Mouse (Mus musculus): ENCODE measurements at regions not wholly inside any gene's neighbourhood (a gene's known extent, or its start where the extent isn't known, plus 50 kb on each side); places are given as distances from the start of the nearest gene placed in this dataset.

- 82% methylated on average over 12 of the region's 12 CpGs for WGBS
- no peak overlapping the region for H3K4me2 ChIP-seq (ENCODE audit: low read depth, low read length)
These were observed 78.2 kb upstream of the Phyhipl start for GRCm38 (mm10) chr10:70733956-70734355.

GRCm38 (mm10) chr10:70733478-70733877, 77.7 kb upstream of the Phyhipl start:
- H3K4me3 ChIP-seq (replicated peaks; ENCODE audit: low read length) = no peak overlapping the region
- WGBS = 78% methylated on average over 7 of the region's 7 CpGs
- H3K9me3 ChIP-seq (replicated peaks; ENCODE audit: control insufficient read depth, low read length) = no peaks in the 10 kb centered on the region
- no peak overlapping the region for H3K4me2 ChIP-seq (ENCODE audit: low read depth, low read length)
- ATAC-seq (ENCODE audit: insufficient read depth, low FRiP score) = no peak
- H3K4me1 ChIP-seq (ENCODE audit: control insufficient read depth, insufficient read depth, low read length) = no peaks in the 10 kb centered on the region
- no peak overlapping the region for H3K27ac ChIP-seq (ENCODE audit: low read length)
- no peak overlapping the region for H3K9ac ChIP-seq (ENCODE audit: low read length)
- no peaks in the 10 kb centered on the region for H3K27me3 ChIP-seq (ENCODE audit: control insufficient read depth, insufficient read depth, low read length)
- no peaks in the 10 kb centered on the region for H3K36me3 ChIP-seq (ENCODE audit: control insufficient read depth, insufficient read depth, low read length)

More at GRCm38 (mm10) chr10:70733956-70734355, 78.2 kb upstream of the Phyhipl start:
- Histone ChIP-seq H3K27me3 (ENCODE audit: control insufficient read depth, insufficient read depth, low read length) (no peaks in the 10 kb centered on the region), H3K4me3 (replicated peaks; ENCODE audit: low read length) (no peak overlapping the region), H3K4me1 (ENCODE audit: control insufficient read depth, insufficient read depth, low read length) (no peaks in the 10 kb centered on the region), H3K9ac (ENCODE audit: low read length) (no peak overlapping the region), H3K9me3 (replicated peaks; ENCODE audit: control insufficient read depth, low read length) (no peaks in the 10 kb centered on the region), H3K36me3 (ENCODE audit: control insufficient read depth, insufficient read depth, low read length) (no peaks in the 10 kb centered on the region), H3K27ac (ENCODE audit: low read length) (no peak overlapping the region)
- no peak for ATAC-seq (ENCODE audit: insufficient read depth, low FRiP score)

GRCm38 (mm10) chr10:70725091-70725490, 69.3 kb upstream of the Phyhipl start:
- WGBS = 84% methylated on average over 3 of the region's 3 CpGs
- ATAC-seq (ENCODE audit: insufficient read depth, low FRiP score) = no peak
- no peaks in the 10 kb centered on the region for H3K4me1 ChIP-seq (ENCODE audit: control insufficient read depth, insufficient read depth, low read length)

GRCm38 (mm10) chr10:70722783-70723182, 67.0 kb upstream of the Phyhipl start:
- H3K9me3 ChIP-seq (replicated peaks; ENCODE audit: control insufficient read depth, low read length) = no peaks in the 10 kb centered on the region
- H3K27me3 ChIP-seq (ENCODE audit: control insufficient read depth, insufficient read depth, low read length) = no peaks in the 10 kb centered on the region
- WGBS = 78% methylated on average over 2 of the region's 2 CpGs
- no peak overlapping the region for H3K9ac ChIP-seq (ENCODE audit: low read length)
- H3K4me1 ChIP-seq (ENCODE audit: control insufficient read depth, insufficient read depth, low read length) = no peaks in the 10 kb centered on the region
- H3K36me3 ChIP-seq (ENCODE audit: control insufficient read depth, insufficient read depth, low read length) = no peaks in the 10 kb centered on the region
- no peak overlapping the region for H3K4me2 ChIP-seq (ENCODE audit: low read depth, low read length)
- H3K4me3 ChIP-seq (replicated peaks; ENCODE audit: low read length) = no peak overlapping the region
- no peak overlapping the region for H3K27ac ChIP-seq (ENCODE audit: low read length)
- ATAC-seq (ENCODE audit: insufficient read depth, low FRiP score) = no peak

More at GRCm38 (mm10) chr10:70725091-70725490, 69.3 kb upstream of the Phyhipl start:
- H3K27me3 ChIP-seq (ENCODE audit: control insufficient read depth, insufficient read depth, low read length) = no peaks in the 10 kb centered on the region
- no peaks in the 10 kb centered on the region for H3K36me3 ChIP-seq (ENCODE audit: control insufficient read depth, insufficient read depth, low read length)
- H3K27ac ChIP-seq (ENCODE audit: low read length) = no peak overlapping the region
- no peak overlapping the region for H3K4me2 ChIP-seq (ENCODE audit: low read depth, low read length)
- no peak overlapping the region for H3K4me3 ChIP-seq (replicated peaks; ENCODE audit: low read length)
- H3K9me3 ChIP-seq (replicated peaks; ENCODE audit: control insufficient read depth, low read length) = no peaks in the 10 kb centered on the region
- H3K9ac ChIP-seq (ENCODE audit: low read length) = no peak overlapping the region

GRCm38 (mm10) chr10:70722381-70722780, 66.6 kb upstream of the Phyhipl start:
- no peak overlapping the region for H3K9ac ChIP-seq (ENCODE audit: low read length)
- no peak overlapping the region for H3K27ac ChIP-seq (ENCODE audit: low read length)
- no peak for ATAC-seq (ENCODE audit: insufficient read depth, low FRiP score)
- no peaks in the 10 kb centered on the region for H3K4me1 ChIP-seq (ENCODE audit: control insufficient read depth, insufficient read depth, low read length)
- no peak overlapping the region for H3K4me3 ChIP-seq (replicated peaks; ENCODE audit: low read length)
- no peaks in the 10 kb centered on the region for H3K36me3 ChIP-seq (ENCODE audit: control insufficient read depth, insufficient read depth, low read length)
- WGBS = 75% methylated on average over 5 of the region's 5 CpGs
- H3K27me3 ChIP-seq (ENCODE audit: control insufficient read depth, insufficient read depth, low read length) = no peaks in the 10 kb centered on the region
- H3K9me3 ChIP-seq (replicated peaks; ENCODE audit: control insufficient read depth, low read length) = no peaks in the 10 kb centered on the region
- no peak overlapping the region for H3K4me2 ChIP-seq (ENCODE audit: low read depth, low read length)

GRCm38 (mm10) chr10:70717464-70717863, 61.7 kb upstream of the Phyhipl start:
- no peak for ATAC-seq (ENCODE audit: insufficient read depth, low FRiP score)
- H3K4me3 ChIP-seq (replicated peaks; ENCODE audit: low read length) = no peak overlapping the region
- H3K27ac ChIP-seq (ENCODE audit: low read length) = peak overlapping the region; percentile 43; the same call in 1 of the 2 replicates
- no peaks in the 10 kb centered on the region for H3K4me1 ChIP-seq (ENCODE audit: control insufficient read depth, insufficient read depth, low read length)
- no peaks in the 10 kb centered on the region for H3K27me3 ChIP-seq (ENCODE audit: control insufficient read depth, insufficient read depth, low read length)
- H3K36me3 ChIP-seq (ENCODE audit: control insufficient read depth, insufficient read depth, low read length) = no peaks in the 10 kb centered on the region
- no peak overlapping the region for H3K9ac ChIP-seq (ENCODE audit: low read length)
- no peaks in the 10 kb centered on the region for H3K9me3 ChIP-seq (replicated peaks; ENCODE audit: control insufficient read depth, low read length)
- peak overlapping the region; percentile 28; the same call in 1 of the 2 replicates for H3K4me2 ChIP-seq (ENCODE audit: low read depth, low read length)
- 19% methylated on average over 2 of the region's 8 CpGs for WGBS

GRCm38 (mm10) chr10:70717025-70717424, 61.3 kb upstream of the Phyhipl start:
- H3K36me3 ChIP-seq (ENCODE audit: control insufficient read depth, insufficient read depth, low read length) = no peaks in the 10 kb centered on the region
- H3K9me3 ChIP-seq (replicated peaks; ENCODE audit: control insufficient read depth, low read length) = no peaks in the 10 kb centered on the region
- no peaks in the 10 kb centered on the region for H3K4me1 ChIP-seq (ENCODE audit: control insufficient read depth, insufficient read depth, low read length)
- no peaks in the 10 kb centered on the region for H3K27me3 ChIP-seq (ENCODE audit: control insufficient read depth, insufficient read depth, low read length)
- WGBS = 11% methylated on average over 6 of the region's 6 CpGs
- H3K4me3 ChIP-seq (replicated peaks; ENCODE audit: low read length) = no peak overlapping the region
- H3K9ac ChIP-seq (ENCODE audit: low read length) = no peak overlapping the region
- H3K27ac ChIP-seq (ENCODE audit: low read length) = peak overlapping the region; percentile 28
- peak; percentile 40; the same call in 1 of the 2 replicates for ATAC-seq (ENCODE audit: insufficient read depth, low FRiP score)
- H3K4me2 ChIP-seq (ENCODE audit: low read depth, low read length) = peak overlapping the region; percentile 22; the same call in 1 of the 2 replicates

GRCm38 (mm10) chr10:70713306-70713705, 57.5 kb upstream of the Phyhipl start:
- Histone ChIP-seq H3K36me3 (ENCODE audit: control insufficient read depth, insufficient read depth, low read length) (no peaks in the 10 kb centered on the region), H3K4me1 (ENCODE audit: control insufficient read depth, insufficient read depth, low read length) (no peaks in the 10 kb centered on the region), H3K4me2 (ENCODE audit: low read depth, low read length) (no peak overlapping the region), H3K9ac (ENCODE audit: low read length) (no peak overlapping the region), H3K9me3 (replicated peaks; ENCODE audit: control insufficient read depth, low read length) (no peaks in the 10 kb centered on the region), H3K27me3 (ENCODE audit: control insufficient read depth, insufficient read depth, low read length) (no peaks in the 10 kb centered on the region), H3K4me3 (replicated peaks; ENCODE audit: low read length) (no peak overlapping the region), H3K27ac (ENCODE audit: low read length) (no peak overlapping the region)
- 81% methylated on average over 7 of the region's 7 CpGs for WGBS
- no peak for ATAC-seq (ENCODE audit: insufficient read depth, low FRiP score)

GRCm38 (mm10) chr10:70708806-70709205, 53.0 kb upstream of the Phyhipl start:
- Histone ChIP-seq H3K9ac (ENCODE audit: low read length) (no peak overlapping the region), H3K9me3 (replicated peaks; ENCODE audit: control insufficient read depth, low read length) (no peaks in the 10 kb centered on the region), H3K4me3 (replicated peaks; ENCODE audit: low read length) (no peak overlapping the region), H3K27me3 (ENCODE audit: control insufficient read depth, insufficient read depth, low read length) (no peaks in the 10 kb centered on the region), H3K27ac (ENCODE audit: low read length) (no peak overlapping the region), H3K36me3 (ENCODE audit: control insufficient read depth, insufficient read depth, low read length) (no peaks in the 10 kb centered on the region), H3K4me1 (ENCODE audit: control insufficient read depth, insufficient read depth, low read length) (no peaks in the 10 kb centered on the region), H3K4me2 (ENCODE audit: low read depth, low read length) (no peak overlapping the region)
- no peak for ATAC-seq (ENCODE audit: insufficient read depth, low FRiP score)
- 72% methylated on average over 3 of the region's 3 CpGs for WGBS
